7 mouse cellular contexts compared by ENCODE assay signal in the genomic region with DNA sequence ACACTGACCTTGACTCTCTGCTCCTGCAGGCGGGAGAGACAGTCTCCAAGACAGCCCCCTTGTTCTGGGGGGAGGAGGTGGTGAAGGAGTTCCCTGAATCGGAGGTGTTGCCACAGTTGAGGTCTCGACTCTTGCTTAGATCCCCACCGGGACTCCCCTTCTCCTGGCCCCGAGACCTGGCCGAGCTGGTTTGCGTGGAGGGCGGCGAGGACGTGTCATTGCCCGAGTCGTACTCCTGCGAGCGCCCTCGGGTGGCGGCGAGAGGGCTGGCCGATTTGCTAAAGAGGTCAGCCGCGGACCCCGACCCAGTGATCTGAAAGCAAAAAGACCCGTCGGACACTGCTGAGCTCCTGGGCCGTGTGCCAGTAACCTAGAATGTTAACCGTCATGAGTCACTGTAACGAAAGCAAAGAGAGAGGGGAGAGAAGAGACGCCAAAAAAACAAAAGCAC. TPM values are rescaled to one million over a fixed set of nuclear protein-coding genes. Genes with fewer than 3 reads are reported as not detected.
A peak's percentile ranks its signal among the peaks of the same experiment; 100 is the strongest.
DNase-seq lines count a peak whose midpoint lies in the region; ATAC-seq and TF ChIP-seq lines count a peak whose summit lies in the region.

No protein-coding gene starts in this region.

- no peak for ATAC-seq in hindbrain, embryonic 11.5 days (ENCODE audit: low FRiP score)
- no peak for ATAC-seq in limb, embryonic 12.5 days (ENCODE audit: insufficient number of reproducible peaks, insufficient read depth, low FRiP score, low TSS enrichment, low read depth)
- ATAC-seq in midbrain, embryonic 13.5 days = no peak
- no peak; the same call in 1 of the 2 replicates for ATAC-seq in stomach, postnatal 0 days (ENCODE audit: low FRiP score, low TSS enrichment)

- H3K9me3 ChIP-seq in hindbrain, embryonic 11.5 days (ENCODE audit: control insufficient read depth, low read length) = no peaks in the 10 kb centered on the region
- H3K9me3 ChIP-seq in limb, embryonic 12.5 days = no peaks in the 10 kb centered on the region
- H3K9me3 ChIP-seq in midbrain, embryonic 13.5 days = no peaks in the 10 kb centered on the region
- no peaks in the 10 kb centered on the region for H3K9me3 ChIP-seq in stomach, postnatal 0 days (ENCODE audit: control insufficient read depth, low read length)

- H3K27ac ChIP-seq in hindbrain, embryonic 11.5 days (ENCODE audit: low read depth, low read length) = no peak overlapping the region
- H3K27ac ChIP-seq in limb, embryonic 12.5 days = no peak overlapping the region
- H3K27ac ChIP-seq in midbrain, embryonic 13.5 days = no peak overlapping the region
- H3K27ac ChIP-seq in stomach, postnatal 0 days (replicated peaks) = no peak overlapping the region

- peak; percentile 79 for TF ChIP-seq CTCF in stomach, postnatal 0 days (IDR thresholded peaks at IDR 0.05; ENCODE audit: low read depth)

- peak; percentile 16 for DNase-seq in adipocyte (ENCODE audit: low spot score)
- peak; percentile 40 for DNase-seq in cerebellum, adult 8-10 months
- DNase-seq in gastrocnemius, adult 18-20 months (ENCODE audit: low spot score) = peak; percentile 65
- peak; percentile 67 for DNase-seq in hindbrain, embryonic 11.5 days (ENCODE audit: low spot score)
- peak; percentile 75 for DNase-seq in stomach, postnatal 0 days (ENCODE audit: low spot score)

- no peak for TF ChIP-seq EP300 in stomach, postnatal 0 days (optimal IDR thresholded peaks at IDR 0.05)

- no peak overlapping the region for H3K9ac ChIP-seq in hindbrain, embryonic 11.5 days (ENCODE audit: low read depth, low read length)
- peak overlapping the region; percentile 38; the same call in 1 of the 2 replicates for H3K9ac ChIP-seq in limb, embryonic 12.5 days (replicated peaks)
- no peak overlapping the region for H3K9ac ChIP-seq in midbrain, embryonic 13.5 days (replicated peaks)
- peak overlapping the region; percentile 56 for H3K9ac ChIP-seq in stomach, postnatal 0 days (ENCODE audit: low read length)

- WGBS in hindbrain, embryonic 11.5 days = 6% methylated on average over 27 of the region's 27 CpGs
- 3% methylated on average over 27 of the region's 27 CpGs for WGBS in limb, embryonic 12.5 days
- 7% methylated on average over 27 of the region's 27 CpGs for WGBS in midbrain, embryonic 13.5 days
- 2% methylated on average over 27 of the region's 27 CpGs for WGBS in stomach, postnatal 0 days

- no peak overlapping the region for H3K4me3 ChIP-seq in hindbrain, embryonic 11.5 days (ENCODE audit: low read depth, low read length)
- peak overlapping the region; percentile 29 for H3K4me3 ChIP-seq in limb, embryonic 12.5 days (replicated peaks)
- 0 out of 2 replicates have a peak overlapping the region, but pooled peaks have one; percentile 2 for H3K4me3 ChIP-seq in midbrain, embryonic 13.5 days (replicated peaks)
- H3K4me3 ChIP-seq in stomach, postnatal 0 days (ENCODE audit: low read depth, low read length) = peak overlapping the region; percentile 39

- no peaks in the 10 kb centered on the region for H3K27me3 ChIP-seq in hindbrain, embryonic 11.5 days (ENCODE audit: control insufficient read depth, insufficient read depth, low read length)
- peaks cover 26% of the 10 kb centered on the region for H3K27me3 ChIP-seq in limb, embryonic 12.5 days
- H3K27me3 ChIP-seq in midbrain, embryonic 13.5 days = peaks cover 9% of the 10 kb centered on the region; the same call in 1 of the 2 replicates
- no peaks in the 10 kb centered on the region for H3K27me3 ChIP-seq in stomach, postnatal 0 days (ENCODE audit: control insufficient read depth, insufficient read depth, low read length)

- no peaks in the 10 kb centered on the region for H3K36me3 ChIP-seq in hindbrain, embryonic 11.5 days (ENCODE audit: control insufficient read depth, insufficient read depth, low read length)
- no peaks in the 10 kb centered on the region for H3K36me3 ChIP-seq in limb, embryonic 12.5 days
- peaks cover 40% of the 10 kb centered on the region for H3K36me3 ChIP-seq in midbrain, embryonic 13.5 days
- no peaks in the 10 kb centered on the region for H3K36me3 ChIP-seq in stomach, postnatal 0 days (ENCODE audit: control insufficient read depth, insufficient read depth, low read length)

- H3K4me2 ChIP-seq in hindbrain, embryonic 11.5 days (replicated peaks; ENCODE audit: low read depth, low read length) = no peak overlapping the region
- H3K4me2 ChIP-seq in limb, embryonic 12.5 days = peak overlapping the region; percentile 55
- peak overlapping the region; percentile 39 for H3K4me2 ChIP-seq in midbrain, embryonic 13.5 days (replicated peaks)
- peak overlapping the region; percentile 52 for H3K4me2 ChIP-seq in stomach, postnatal 0 days (replicated peaks; ENCODE audit: low read depth)

- H3K4me1 ChIP-seq in hindbrain, embryonic 11.5 days (replicated peaks; ENCODE audit: control insufficient read depth, insufficient read depth, low read length) = no peaks in the 10 kb centered on the region
- peaks cover 17% of the 10 kb centered on the region for H3K4me1 ChIP-seq in limb, embryonic 12.5 days (replicated peaks)
- H3K4me1 ChIP-seq in midbrain, embryonic 13.5 days (replicated peaks) = peaks cover 23% of the 10 kb centered on the region
- H3K4me1 ChIP-seq in stomach, postnatal 0 days (replicated peaks; ENCODE audit: control insufficient read depth, insufficient read depth) = no peaks in the 10 kb centered on the region

RNA-seq across cellular contexts. Expression of a gene that starts 30.8 kb away (rescaled TPM):
- 100 to 1,000 TPM; 232 to 400 TPM for total RNA-seq in gastrocnemius, adult 18-20 months (2021)
- polyA plus RNA-seq in hindbrain, embryonic 11.5 days (2014; fragmentation: Nextera tagmentation; extraction: Ambion mirVana) = 6.5 and 7.5 TPM in 2 replicates
- 12.0 TPM in 2 replicates for polyA plus RNA-seq in limb, embryonic 12.5 days (2016; fragmentation: Nextera tagmentation; extraction: Ambion mirVana)
- 2.9 and 4.3 TPM in 2 replicates for polyA plus RNA-seq in midbrain, embryonic 13.5 days (2015; fragmentation: Nextera tagmentation; extraction: Ambion mirVana)
- 28.9 and 29.0 TPM in 2 replicates for polyA plus RNA-seq in stomach, postnatal 0 days (2015; fragmentation: Nextera tagmentation; extraction: Ambion mirVana)

Comparison
In these comparisons a context has a peak if more than half of its experiments do, and no peak if none do; other contexts are left out.
1. DNase-seq: peak in every context shown above with its lines; median percentile 75 in stomach, postnatal 0 days; 67 in hindbrain, embryonic 11.5 days; 65 in gastrocnemius, adult 18-20 months; 40 in cerebellum, adult 8-10 months; 16 in adipocyte.
2. H3K9ac ChIP-seq: peak in limb, embryonic 12.5 days (single experiment) and stomach, postnatal 0 days (single experiment); none in hindbrain, embryonic 11.5 days (single experiment) and midbrain, embryonic 13.5 days (single experiment).